Mouse (Mus musculus): ENCODE data around the gene Cntn2. TPM values are rescaled to one million over a fixed set of nuclear protein-coding genes. Genes with fewer than 3 reads are reported as not detected.
"Not testable (repeated sequence)": the region's sequence is repeated elsewhere in the genome, so short reads cannot be mapped to it uniquely, and the experiment has no call there.

Cntn2 gene
- polyA plus RNA-seq, 1 experiment from 2014 or later: 15.1 TPM

GRCm38 (mm10) chr1:132483759-132484158, 59.3 kb downstream of the Cntn2 start:
- Histone ChIP-seq H3K36me3 (replicated peaks) (peaks cover 51% of the 10 kb centered on the region), H3K27ac (replicated peaks) (no peak overlapping the region), H3K4me1 (peaks cover 7% of the 10 kb centered on the region), H3K27me3 (replicated peaks; ENCODE audit: low read depth, poor library complexity, severe bottlenecking) (no peaks in the 10 kb centered on the region), H3K4me3 (no peak overlapping the region), H3K9me3 (no peaks in the 10 kb centered on the region)
- 90% methylated on average over 6 of the region's 6 CpGs for WGBS
- no peak for DNase-seq (ENCODE audit: low spot score)

DNA sequence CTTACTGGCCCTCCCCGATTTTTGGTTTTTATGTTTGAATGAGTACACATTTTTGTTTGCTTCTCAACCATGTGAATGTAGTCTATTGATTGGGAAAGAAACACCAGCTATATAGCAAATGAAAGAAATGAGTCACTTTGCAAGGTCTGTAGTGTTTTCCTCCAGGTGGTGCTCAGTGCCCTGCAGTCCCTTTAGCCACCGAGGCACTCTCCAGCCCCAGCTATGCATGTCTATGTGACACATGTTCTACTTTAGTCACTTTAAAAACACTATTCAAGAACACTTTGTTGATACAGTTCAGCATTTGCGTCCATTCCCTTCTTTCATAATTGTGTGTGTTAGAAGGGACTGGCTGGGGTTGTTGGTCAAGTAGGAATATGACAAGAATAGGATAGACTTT, 59.8 kb downstream of the Cntn2 start:
- Histone ChIP-seq H3K27me3 (replicated peaks; ENCODE audit: low read depth, poor library complexity, severe bottlenecking) (no peaks in the 10 kb centered on the region), H3K4me1 (peaks cover 12% of the 10 kb centered on the region), H3K36me3 (replicated peaks) (peaks cover 45% of the 10 kb centered on the region), H3K4me3 (no peak overlapping the region), H3K9me3 (no peaks in the 10 kb centered on the region), H3K27ac (replicated peaks) (no peak overlapping the region)
- DNase-seq (ENCODE audit: low spot score): no peak
- 90% methylated on average over 3 of the region's 3 CpGs for WGBS

DNA sequence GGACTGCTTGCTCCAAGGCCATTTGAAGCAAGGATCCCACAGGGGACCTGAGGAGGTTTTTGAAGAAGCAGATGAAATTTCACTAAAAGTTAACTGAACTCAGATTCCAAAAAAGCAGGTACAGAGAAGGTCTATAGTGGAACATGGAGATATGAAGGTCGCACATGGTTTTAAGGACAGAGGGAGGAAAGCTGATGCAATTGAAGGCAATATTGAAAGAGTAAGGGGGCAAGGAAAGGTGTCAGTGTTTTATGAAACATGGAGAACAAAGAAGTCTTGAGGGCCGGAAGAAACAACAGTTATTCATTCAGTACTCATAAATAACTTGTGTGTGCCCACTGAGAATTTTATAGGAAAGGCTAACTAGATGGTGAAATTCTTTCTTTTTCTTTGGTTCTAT, 61.4 kb downstream of the Cntn2 start:
- H3K27ac ChIP-seq (replicated peaks): no peak overlapping the region
- no peaks in the 10 kb centered on the region for H3K27me3 ChIP-seq (replicated peaks; ENCODE audit: low read depth, poor library complexity, severe bottlenecking)
- H3K36me3 ChIP-seq (replicated peaks): peaks cover 29% of the 10 kb centered on the region
- 96% methylated on average over 2 of the region's 2 CpGs for WGBS
- peaks cover 17% of the 10 kb centered on the region for H3K4me1 ChIP-seq
- H3K4me3 ChIP-seq: no peak overlapping the region
- H3K9me3 ChIP-seq: no peaks in the 10 kb centered on the region
- no peak for DNase-seq (ENCODE audit: low spot score)

GRCm38 (mm10) chr1:132479438-132479837, 63.6 kb downstream of the Cntn2 start:
- no peak overlapping the region for H3K4me3 ChIP-seq
- WGBS: 83% methylated on average over 1 of the region's 1 CpGs
- no peak for DNase-seq (ENCODE audit: low spot score)
- peaks cover 7% of the 10 kb centered on the region for H3K36me3 ChIP-seq (replicated peaks)
- no peaks in the 10 kb centered on the region for H3K27me3 ChIP-seq (replicated peaks; ENCODE audit: low read depth, poor library complexity, severe bottlenecking)
- H3K27ac ChIP-seq (replicated peaks): no peak overlapping the region
- H3K4me1 ChIP-seq: peaks cover 29% of the 10 kb centered on the region
- H3K9me3 ChIP-seq: no peaks in the 10 kb centered on the region

DNA sequence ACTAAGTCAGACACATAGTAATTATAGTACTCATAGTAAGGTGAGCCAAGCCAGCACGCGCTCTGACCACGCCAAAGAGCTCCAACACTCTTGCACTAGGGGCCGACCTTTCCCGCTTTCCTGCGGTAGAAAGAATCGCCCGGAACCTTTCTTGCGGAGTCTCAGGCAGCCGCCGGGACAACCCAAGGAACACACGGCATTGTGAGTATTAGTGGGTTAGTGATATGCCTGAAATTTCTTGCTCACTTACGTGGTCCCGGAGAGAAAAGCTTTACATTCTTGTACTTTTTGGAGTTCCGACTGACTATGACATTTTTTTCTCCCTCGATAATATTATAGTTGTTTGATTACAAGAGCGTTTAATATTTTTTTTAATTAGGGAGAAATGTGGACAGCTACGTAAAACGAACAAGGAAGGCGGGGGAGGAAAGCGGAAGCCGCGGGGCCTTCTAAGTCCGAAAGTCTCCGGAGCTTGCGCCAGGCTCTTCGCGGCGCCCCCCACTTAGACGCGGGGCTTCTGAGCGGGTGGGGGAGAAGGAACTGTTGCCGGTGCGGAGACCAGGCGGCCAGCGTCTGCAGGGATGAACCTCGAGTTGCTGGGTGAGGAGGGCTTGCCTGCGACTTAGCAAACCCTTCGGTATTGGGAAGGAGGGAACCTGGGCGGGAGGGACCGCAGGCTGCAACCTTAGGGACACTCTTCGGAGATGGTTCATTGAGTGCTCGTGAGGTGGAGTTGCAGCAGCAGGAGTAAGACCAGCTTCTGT, 65.9 kb downstream of the Cntn2 start, which contains the start of gene Rbbp5:
Gene Rbbp5, plus strand, starts transcription at position 438 of the 764 bp plus-strand sequence.
- no peaks in the 10 kb centered on the region for H3K36me3 ChIP-seq (replicated peaks)
- under 1% methylated on average over 43 of the region's 43 CpGs for WGBS
- H3K9me3 ChIP-seq: no peaks in the 10 kb centered on the region
- no peaks in the 10 kb centered on the region for H3K27me3 ChIP-seq (replicated peaks; ENCODE audit: low read depth, poor library complexity, severe bottlenecking)
- DNase-seq (ENCODE audit: low spot score): peak; percentile 87
- peaks cover 29% of the 10 kb centered on the region for H3K4me1 ChIP-seq
- peak within 1 kb of the TSS; percentile 88 for H3K4me3 ChIP-seq
- H3K27ac ChIP-seq (replicated peaks): peak within 1 kb of the TSS; percentile 92

- 8% methylated on average over 9 of the region's 9 CpGs for WGBS
- Histone ChIP-seq H3K27me3 (replicated peaks; ENCODE audit: low read depth, poor library complexity, severe bottlenecking) (no peaks in the 10 kb centered on the region), H3K27ac (replicated peaks) (peak overlapping the region; percentile 92), H3K4me1 (peaks cover 29% of the 10 kb centered on the region), H3K9me3 (no peaks in the 10 kb centered on the region), H3K4me3 (peak overlapping the region; percentile 88), H3K36me3 (replicated peaks) (0 out of 2 replicates have a peak, but pooled peaks cover 1% of the 10 kb centered on the region)
- no peak for DNase-seq (ENCODE audit: low spot score)
Observed at GRCm38 (mm10) chr1:132476575-132476927, 66.5 kb downstream of the Cntn2 start.

- no peak overlapping the region for H3K27ac ChIP-seq (replicated peaks)
- no peak overlapping the region for H3K4me3 ChIP-seq
- no peak for DNase-seq (ENCODE audit: low spot score)
- 0 out of 2 replicates have a peak, but pooled peaks cover 4% of the 10 kb centered on the region for H3K36me3 ChIP-seq (replicated peaks)
- no peaks in the 10 kb centered on the region for H3K9me3 ChIP-seq
- peaks cover 27% of the 10 kb centered on the region for H3K4me1 ChIP-seq
- no peaks in the 10 kb centered on the region for H3K27me3 ChIP-seq (replicated peaks; ENCODE audit: low read depth, poor library complexity, severe bottlenecking)
- WGBS: 88% methylated on average over 1 of the region's 1 CpGs
Observed at GRCm38 (mm10) chr1:132474496-132474895, 68.6 kb downstream of the Cntn2 start.

GRCm38 (mm10) chr1:132472537-132472936, 70.5 kb downstream of the Cntn2 start:
- 0 out of 2 replicates have a peak, but pooled peaks cover 4% of the 10 kb centered on the region for H3K36me3 ChIP-seq (replicated peaks)
- H3K4me3 ChIP-seq: no peak overlapping the region
- peaks cover 12% of the 10 kb centered on the region for H3K4me1 ChIP-seq
- 60% methylated on average over 5 of the region's 5 CpGs for WGBS
- no peak for DNase-seq (ENCODE audit: low spot score)
- no peak overlapping the region for H3K27ac ChIP-seq (replicated peaks)
- H3K9me3 ChIP-seq: no peaks in the 10 kb centered on the region
- no peaks in the 10 kb centered on the region for H3K27me3 ChIP-seq (replicated peaks; ENCODE audit: low read depth, poor library complexity, severe bottlenecking)

GRCm38 (mm10) chr1:132471499-132471898, 71.6 kb downstream of the Cntn2 start:
- H3K4me1 ChIP-seq: peaks cover 12% of the 10 kb centered on the region
- no peak for DNase-seq (ENCODE audit: low spot score)
- H3K4me3 ChIP-seq: no peak overlapping the region
- WGBS: 92% methylated on average over 5 of the region's 5 CpGs
- H3K9me3 ChIP-seq: no peaks in the 10 kb centered on the region
- no peaks in the 10 kb centered on the region for H3K27me3 ChIP-seq (replicated peaks; ENCODE audit: low read depth, poor library complexity, severe bottlenecking)
- H3K27ac ChIP-seq (replicated peaks): no peak overlapping the region
- peaks cover 10% of the 10 kb centered on the region for H3K36me3 ChIP-seq (replicated peaks)

DNA sequence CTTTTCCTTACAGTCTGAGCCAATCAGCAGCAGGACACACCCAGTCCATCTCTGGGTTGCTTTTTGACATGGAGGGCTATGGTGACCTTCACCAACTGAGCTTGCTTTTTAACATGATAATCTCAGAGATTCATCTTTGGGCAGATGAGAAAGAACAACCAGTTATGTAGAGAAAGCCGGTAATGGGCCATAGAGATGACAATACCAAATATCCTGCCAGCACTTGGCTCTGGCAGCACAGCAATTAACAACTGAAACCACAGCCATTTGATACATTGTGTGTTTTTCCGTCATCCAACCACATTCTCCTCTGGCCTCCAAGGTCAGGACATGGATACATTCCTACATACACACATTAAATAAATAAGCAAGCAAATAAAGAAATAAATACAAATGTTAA, 72.0 kb downstream of the Cntn2 start:
- no peaks in the 10 kb centered on the region for H3K27me3 ChIP-seq (replicated peaks; ENCODE audit: low read depth, poor library complexity, severe bottlenecking)
- H3K4me1 ChIP-seq: peaks cover 7% of the 10 kb centered on the region
- no peak overlapping the region for H3K27ac ChIP-seq (replicated peaks)
- no peak overlapping the region for H3K4me3 ChIP-seq
- 91% methylated on average over 2 of the region's 2 CpGs for WGBS
- DNase-seq (ENCODE audit: low spot score): no peak
- peaks cover 10% of the 10 kb centered on the region for H3K36me3 ChIP-seq (replicated peaks)
- H3K9me3 ChIP-seq: no peaks in the 10 kb centered on the region

DNA sequence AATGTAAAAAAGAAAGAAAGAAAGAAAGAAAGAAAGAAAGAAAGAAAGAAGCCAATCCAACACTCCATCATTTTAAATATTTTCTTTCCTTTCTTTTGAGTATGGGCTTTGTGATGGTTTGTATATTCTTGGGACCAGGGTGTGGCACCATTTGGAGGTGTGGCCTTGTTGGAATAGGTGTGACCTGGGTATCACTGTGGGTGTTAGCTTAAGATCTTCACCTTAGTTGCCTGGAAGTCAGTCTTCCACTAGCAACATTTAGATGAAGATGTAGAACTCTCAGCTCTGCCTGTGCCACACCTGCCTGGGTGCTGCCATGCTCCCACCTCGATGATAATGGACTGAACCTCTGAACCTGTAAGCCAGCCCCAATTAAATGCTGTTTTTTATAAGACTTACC, 73.0 kb downstream of the Cntn2 start:
- not testable (repeated sequence) for H3K27ac ChIP-seq (replicated peaks); H3K9me3 ChIP-seq; DNase-seq (ENCODE audit: low spot score); H3K4me3 ChIP-seq; H3K4me1 ChIP-seq; H3K27me3 ChIP-seq (replicated peaks; ENCODE audit: low read depth, poor library complexity, severe bottlenecking)
- 90% methylated on average over 1 of the region's 1 CpGs for WGBS
- H3K36me3 ChIP-seq (replicated peaks): peaks cover 15% of the 10 kb centered on the region

GRCm38 (mm10) chr1:132469519-132469918, 73.5 kb downstream of the Cntn2 start:
- no peak overlapping the region for H3K27ac ChIP-seq (replicated peaks)
- H3K4me3 ChIP-seq: no peak overlapping the region
- DNase-seq (ENCODE audit: low spot score): no peak
- H3K9me3 ChIP-seq: no peaks in the 10 kb centered on the region
- 0 out of 2 replicates have a peak, but pooled peaks cover 4% of the 10 kb centered on the region for H3K4me1 ChIP-seq
- no peaks in the 10 kb centered on the region for H3K27me3 ChIP-seq (replicated peaks; ENCODE audit: low read depth, poor library complexity, severe bottlenecking)
- H3K36me3 ChIP-seq (replicated peaks): peaks cover 20% of the 10 kb centered on the region
- whole genome bisulfite sequencing: 93% methylated on average over 7 of the region's 7 CpGs

DNA sequence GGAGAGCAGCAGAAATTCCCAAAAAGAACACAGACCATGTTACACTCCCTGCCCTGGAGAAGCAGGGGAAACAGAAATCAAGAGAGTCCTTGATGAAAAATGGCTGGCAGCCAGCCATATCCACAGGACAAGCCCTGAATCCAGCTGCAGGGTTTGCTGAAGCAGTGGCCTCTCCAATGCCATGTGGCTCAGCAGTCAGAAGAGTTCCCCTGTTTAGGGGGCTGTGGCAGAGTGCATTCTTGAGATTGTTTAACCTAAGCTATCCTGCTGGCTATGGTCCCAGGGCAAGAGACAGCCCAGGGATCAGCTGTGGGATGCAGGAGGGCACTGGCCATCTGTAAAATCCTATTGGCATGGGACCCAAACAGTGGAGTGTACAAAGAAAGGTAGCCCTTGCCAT, 74.1 kb downstream of the Cntn2 start:
- no peak overlapping the region for H3K4me3 ChIP-seq

More for the DNA sequence above, 74.1 kb downstream of the Cntn2 start:
- no peak for DNase-seq (ENCODE audit: low spot score)
- Histone ChIP-seq H3K36me3 (replicated peaks) (peaks cover 26% of the 10 kb centered on the region), H3K27me3 (replicated peaks; ENCODE audit: low read depth, poor library complexity, severe bottlenecking) (no peaks in the 10 kb centered on the region), H3K9me3 (no peaks in the 10 kb centered on the region), H3K27ac (replicated peaks) (no peak overlapping the region), H3K4me1 (0 out of 2 replicates have a peak, but pooled peaks cover 6% of the 10 kb centered on the region)
